Mouse (Mus musculus): Measurements from ENCODE around the gene Rprml. TPM values are rescaled to one million over a fixed set of nuclear protein-coding genes. Genes with fewer than 3 reads are reported as not detected.
"Not testable (repeated sequence)": the region's sequence is repeated elsewhere in the genome, so short reads cannot be mapped to it uniquely, and the experiment has no call there.

Gene Rprml
- polyA plus RNA-seq, 1 experiment from 2014 or later = 0.52 TPM

- no peak overlapping the region for H3K4me2 ChIP-seq (replicated peaks)
- no peak overlapping the region for H3K27ac ChIP-seq
- no peak for ATAC-seq
- H3K36me3 ChIP-seq = no peaks in the 10 kb centered on the region
- no peak overlapping the region for H3K4me3 ChIP-seq (replicated peaks)
- 66% methylated on average over 13 of the region's 13 CpGs for WGBS
- no peaks in the 10 kb centered on the region for H3K9me3 ChIP-seq
- 0 out of 2 replicates have a peak, but pooled peaks cover 3% of the 10 kb centered on the region for H3K27me3 ChIP-seq (replicated peaks)
- no peak overlapping the region for H3K9ac ChIP-seq
- 0 out of 2 replicates have a peak, but pooled peaks cover 4% of the 10 kb centered on the region for H3K4me1 ChIP-seq (replicated peaks)
Observed at GRCm38 (mm10) chr11:103666907-103667426, 17.6 kb downstream of the Rprml start.

GRCm38 (mm10) chr11:103675556-103675955, 26.2 kb downstream of the Rprml start:
- Histone ChIP-seq H3K36me3 (peaks cover 22% of the 10 kb centered on the region; the same call in 1 of the 2 replicates), H3K27me3 (replicated peaks) (no peaks in the 10 kb centered on the region), H3K9me3 (no peaks in the 10 kb centered on the region), H3K4me3 (replicated peaks) (no peak overlapping the region), H3K9ac (no peak overlapping the region), H3K4me1 (replicated peaks) (no peaks in the 10 kb centered on the region), H3K4me2 (replicated peaks) (no peak overlapping the region), H3K27ac (no peak overlapping the region)
- ATAC-seq = no peak
- 34% methylated on average over 3 of the region's 3 CpGs for WGBS

- not testable (repeated sequence) for H3K9ac ChIP-seq; H3K4me1 ChIP-seq (replicated peaks); H3K27ac ChIP-seq; H3K9me3 ChIP-seq; H3K4me2 ChIP-seq (replicated peaks); ATAC-seq; H3K27me3 ChIP-seq (replicated peaks); H3K4me3 ChIP-seq (replicated peaks)
- WGBS = 44% methylated on average over 2 of the region's 2 CpGs
- H3K36me3 ChIP-seq = peaks cover 29% of the 10 kb centered on the region
Observed at GRCm38 (mm10) chr11:103677042-103677441, 27.7 kb downstream of the Rprml start.

GRCm38 (mm10) chr11:103683667-103684334, 34.4 kb downstream of the Rprml start:
- Histone ChIP-seq H3K9ac (no peak overlapping the region), H3K4me3 (replicated peaks) (no peak overlapping the region), H3K27ac (no peak overlapping the region), H3K4me1 (replicated peaks) (0 out of 2 replicates have a peak, but pooled peaks cover 3% of the 10 kb centered on the region), H3K4me2 (replicated peaks) (0 out of 2 replicates have a peak overlapping the region, but pooled peaks have one; percentile 9), H3K9me3 (no peaks in the 10 kb centered on the region), H3K36me3 (peaks cover 48% of the 10 kb centered on the region), H3K27me3 (replicated peaks) (no peaks in the 10 kb centered on the region)
- WGBS = 76% methylated on average over 11 of the region's 11 CpGs
- ATAC-seq = peak; percentile 88

GRCm38 (mm10) chr11:103685261-103685736, 35.9 kb downstream of the Rprml start:
- no peak for ATAC-seq
- Histone ChIP-seq H3K4me1 (replicated peaks) (0 out of 2 replicates have a peak, but pooled peaks cover 3% of the 10 kb centered on the region), H3K4me2 (replicated peaks) (no peak overlapping the region), H3K9ac (no peak overlapping the region), H3K36me3 (peaks cover 39% of the 10 kb centered on the region), H3K9me3 (no peaks in the 10 kb centered on the region), H3K4me3 (replicated peaks) (no peak overlapping the region), H3K27me3 (replicated peaks) (no peaks in the 10 kb centered on the region), H3K27ac (no peak overlapping the region)
- 89% methylated on average over 7 of the region's 7 CpGs for WGBS

GRCm38 (mm10) chr11:103686706-103687105, 37.3 kb downstream of the Rprml start:
- no peaks in the 10 kb centered on the region for H3K27me3 ChIP-seq (replicated peaks)
- H3K4me3 ChIP-seq (replicated peaks) = no peak overlapping the region
- no peak overlapping the region for H3K9ac ChIP-seq
- ATAC-seq = no peak
- H3K36me3 ChIP-seq = peaks cover 36% of the 10 kb centered on the region
- 0 out of 2 replicates have a peak, but pooled peaks cover 3% of the 10 kb centered on the region for H3K4me1 ChIP-seq (replicated peaks)
- WGBS = 87% methylated on average over 6 of the region's 6 CpGs
- no peaks in the 10 kb centered on the region for H3K9me3 ChIP-seq
- H3K27ac ChIP-seq = no peak overlapping the region
- H3K4me2 ChIP-seq (replicated peaks) = no peak overlapping the region

GRCm38 (mm10) chr11:103688271-103688979, 39.1 kb downstream of the Rprml start:
- H3K9ac ChIP-seq = 0 out of 2 replicates have a peak overlapping the region, but pooled peaks have one; percentile 21
- H3K27ac ChIP-seq = no peak overlapping the region
- H3K4me3 ChIP-seq (replicated peaks) = no peak overlapping the region
- peaks cover 25% of the 10 kb centered on the region for H3K36me3 ChIP-seq
- no peak for ATAC-seq
- WGBS = 62% methylated on average over 6 of the region's 6 CpGs
- no peaks in the 10 kb centered on the region for H3K27me3 ChIP-seq (replicated peaks)
- no peak overlapping the region for H3K4me2 ChIP-seq (replicated peaks)
- no peaks in the 10 kb centered on the region for H3K9me3 ChIP-seq
- 0 out of 2 replicates have a peak, but pooled peaks cover 3% of the 10 kb centered on the region for H3K4me1 ChIP-seq (replicated peaks)

GRCm38 (mm10) chr11:103688980-103689378, 39.6 kb downstream of the Rprml start:
- no peak overlapping the region for H3K4me2 ChIP-seq (replicated peaks)
- no peak overlapping the region for H3K9ac ChIP-seq
- no peaks in the 10 kb centered on the region for H3K27me3 ChIP-seq (replicated peaks)
- H3K27ac ChIP-seq = no peak overlapping the region
- H3K4me3 ChIP-seq (replicated peaks) = no peak overlapping the region
- no peaks in the 10 kb centered on the region for H3K9me3 ChIP-seq
- 0 out of 2 replicates have a peak, but pooled peaks cover 3% of the 10 kb centered on the region for H3K4me1 ChIP-seq (replicated peaks)
- WGBS = 41% methylated on average over 3 of the region's 3 CpGs
- peaks cover 21% of the 10 kb centered on the region for H3K36me3 ChIP-seq
- ATAC-seq = no peak

GRCm38 (mm10) chr11:103691036-103691435, 41.7 kb downstream of the Rprml start:
- 75% methylated on average over 1 of the region's 1 CpGs for WGBS
- no peaks in the 10 kb centered on the region for H3K27me3 ChIP-seq (replicated peaks)
- ATAC-seq = no peak
- H3K4me3 ChIP-seq (replicated peaks) = no peak overlapping the region
- no peaks in the 10 kb centered on the region for H3K9me3 ChIP-seq
- H3K4me2 ChIP-seq (replicated peaks) = no peak overlapping the region
- H3K9ac ChIP-seq = no peak overlapping the region
- no peaks in the 10 kb centered on the region for H3K4me1 ChIP-seq (replicated peaks)
- H3K27ac ChIP-seq = no peak overlapping the region
- H3K36me3 ChIP-seq = peaks cover 8% of the 10 kb centered on the region

- no peak overlapping the region for H3K4me2 ChIP-seq (replicated peaks)
- H3K9ac ChIP-seq = no peak overlapping the region
- H3K4me3 ChIP-seq (replicated peaks) = no peak overlapping the region
- no peak for ATAC-seq
- no peaks in the 10 kb centered on the region for H3K27me3 ChIP-seq (replicated peaks)
- no peaks in the 10 kb centered on the region for H3K9me3 ChIP-seq
- H3K36me3 ChIP-seq = no peaks in the 10 kb centered on the region; the same call in 1 of the 2 replicates
- H3K4me1 ChIP-seq (replicated peaks) = no peaks in the 10 kb centered on the region
- no peak overlapping the region for H3K27ac ChIP-seq
- WGBS = 62% methylated on average over 1 of the region's 1 CpGs
Observed at GRCm38 (mm10) chr11:103693241-103693640, 43.9 kb downstream of the Rprml start.

GRCm38 (mm10) chr11:103696851-103697564, 47.6 kb downstream of the Rprml start:
- Histone ChIP-seq H3K9me3 (no peaks in the 10 kb centered on the region), H3K27ac (peak overlapping the region; percentile 95), H3K4me3 (replicated peaks) (peak overlapping the region; percentile 94), H3K36me3 (no peaks in the 10 kb centered on the region), H3K27me3 (replicated peaks) (no peaks in the 10 kb centered on the region), H3K4me1 (replicated peaks) (no peaks in the 10 kb centered on the region), H3K9ac (peak overlapping the region; percentile 92), H3K4me2 (replicated peaks) (peak overlapping the region; percentile 62)
- WGBS = 2% methylated on average over 18 of the region's 18 CpGs
- no peak for ATAC-seq

Measured in intestine, embryonic 15.5 days (tissue).